10 mouse cellular contexts compared by ENCODE assay signal in genomic region chr6:113472061-113472460, GRCm38 (mm10). TPM values are rescaled to one million over a fixed set of nuclear protein-coding genes. Genes with fewer than 3 reads are reported as not detected.
DNase-seq lines count a peak whose midpoint lies in the region; ATAC-seq and TF ChIP-seq lines count a peak whose summit lies in the region.
"Had no signal": no experiment of that assay in that cellular context is flagged by ENCODE, and none has a peak within 500 bp of the region (broad histone marks: within the 10 kb centered on the region; RNA-seq: fewer than 3 reads in every experiment).

No protein-coding gene starts in this region.

- no peak overlapping the region for H3K4me3 ChIP-seq in hindbrain, embryonic 11.5 days (ENCODE audit: low read depth, low read length)
- no peak overlapping the region for H3K4me3 ChIP-seq in hindbrain, embryonic 12.5 days
- H3K4me3 ChIP-seq in lung, postnatal 0 days (ENCODE audit: low read depth, low read length): peak overlapping the region; percentile 38
- no peak overlapping the region for H3K4me3 ChIP-seq in embryonic facial prominence, embryonic 13.5 days
- peak overlapping the region; percentile 49 for H3K4me3 ChIP-seq in stomach, embryonic 16.5 days (replicated peaks; ENCODE audit: low read length)

- TF ChIP-seq EP300 in lung, postnatal 0 days (IDR thresholded peaks at IDR 0.05): no peak

- no peak for DNase-seq in hindbrain, embryonic 11.5 days (ENCODE audit: low spot score)
- DNase-seq in lung, postnatal 0 days (ENCODE audit: low spot score): peak; percentile 31
- DNase-seq in lung, postnatal 25 days (ENCODE audit: low spot score): no peak
- DNase-seq: kidney, adult 9 months had no signal

- ATAC-seq in hindbrain, embryonic 11.5 days (ENCODE audit: low FRiP score): no peak
- no peak for ATAC-seq in hindbrain, embryonic 12.5 days (ENCODE audit: low FRiP score)
- peak; percentile 19 for ATAC-seq in lung, postnatal 0 days
- ATAC-seq in embryonic facial prominence, embryonic 13.5 days (ENCODE audit: insufficient number of reproducible peaks, insufficient read depth, low FRiP score, low TSS enrichment, low read depth): no peak
- ATAC-seq in stomach, embryonic 16.5 days (ENCODE audit: insufficient read depth, low FRiP score): peak; percentile 52; the same call in 1 of the 2 replicates
- ATAC-seq in granulocyte monocyte progenitor cell, adult 5-6 weeks (replicated peaks; ENCODE audit: poor library complexity, severe bottlenecking): no peak
- ATAC-seq: forebrain, embryonic 16.5 days; midbrain, embryonic 16.5 days had no signal

- no peaks in the 10 kb centered on the region for H3K36me3 ChIP-seq in hindbrain, embryonic 11.5 days (ENCODE audit: control insufficient read depth, insufficient read depth, low read length)
- no peaks in the 10 kb centered on the region for H3K36me3 ChIP-seq in hindbrain, embryonic 12.5 days
- H3K36me3 ChIP-seq in lung, postnatal 0 days (ENCODE audit: insufficient read depth, low read length): no peaks in the 10 kb centered on the region
- H3K36me3 ChIP-seq in embryonic facial prominence, embryonic 13.5 days: no peaks in the 10 kb centered on the region
- H3K36me3 ChIP-seq in stomach, embryonic 16.5 days (ENCODE audit: control insufficient read depth, insufficient read depth, low read length): no peaks in the 10 kb centered on the region

- peaks cover 19% of the 10 kb centered on the region for H3K27me3 ChIP-seq in hindbrain, embryonic 11.5 days (ENCODE audit: control insufficient read depth, insufficient read depth, low read length)
- H3K27me3 ChIP-seq in hindbrain, embryonic 12.5 days: peaks cover 40% of the 10 kb centered on the region
- no peaks in the 10 kb centered on the region for H3K27me3 ChIP-seq in lung, postnatal 0 days (replicated peaks; ENCODE audit: insufficient read depth, low read length)
- peaks cover 51% of the 10 kb centered on the region for H3K27me3 ChIP-seq in embryonic facial prominence, embryonic 13.5 days
- no peaks in the 10 kb centered on the region for H3K27me3 ChIP-seq in stomach, embryonic 16.5 days (ENCODE audit: control insufficient read depth, insufficient read depth, low read length)

- no peak overlapping the region for H3K4me2 ChIP-seq in hindbrain, embryonic 11.5 days (replicated peaks; ENCODE audit: low read depth, low read length)
- H3K4me2 ChIP-seq in hindbrain, embryonic 12.5 days (replicated peaks): no peak overlapping the region
- peak overlapping the region; percentile 69 for H3K4me2 ChIP-seq in lung, postnatal 0 days (replicated peaks; ENCODE audit: low read depth, low read length)
- H3K4me2 ChIP-seq in embryonic facial prominence, embryonic 13.5 days: peak overlapping the region; percentile 53; the same call in 1 of the 2 replicates
- peak overlapping the region; percentile 74 for H3K4me2 ChIP-seq in stomach, embryonic 16.5 days (ENCODE audit: low read depth, low read length)

- no peak overlapping the region for H3K9ac ChIP-seq in hindbrain, embryonic 11.5 days (ENCODE audit: low read depth, low read length)
- H3K9ac ChIP-seq in hindbrain, embryonic 12.5 days: no peak overlapping the region
- no peak overlapping the region for H3K9ac ChIP-seq in lung, postnatal 0 days (replicated peaks; ENCODE audit: low read depth)
- peak overlapping the region; percentile 66; the same call in 1 of the 2 replicates for H3K9ac ChIP-seq in embryonic facial prominence, embryonic 13.5 days
- peak overlapping the region; percentile 83 for H3K9ac ChIP-seq in stomach, embryonic 16.5 days (ENCODE audit: low read length)

- WGBS in hindbrain, embryonic 11.5 days: 69% methylated on average over 10 of the region's 10 CpGs
- 68% methylated on average over 10 of the region's 10 CpGs for WGBS in hindbrain, embryonic 12.5 days
- WGBS in lung, postnatal 0 days: 51% methylated on average over 10 of the region's 10 CpGs
- 56% methylated on average over 10 of the region's 10 CpGs for WGBS in embryonic facial prominence, embryonic 13.5 days
- 64% methylated on average over 10 of the region's 10 CpGs for WGBS in stomach, embryonic 16.5 days

- H3K4me1 ChIP-seq in hindbrain, embryonic 11.5 days (replicated peaks; ENCODE audit: control insufficient read depth, insufficient read depth, low read length): no peaks in the 10 kb centered on the region
- peaks cover 15% of the 10 kb centered on the region for H3K4me1 ChIP-seq in hindbrain, embryonic 12.5 days
- H3K4me1 ChIP-seq in lung, postnatal 0 days (ENCODE audit: insufficient read depth, low read depth, low read length): peaks cover 8% of the 10 kb centered on the region; the same call in 1 of the 2 replicates
- peaks cover 25% of the 10 kb centered on the region for H3K4me1 ChIP-seq in embryonic facial prominence, embryonic 13.5 days
- H3K4me1 ChIP-seq in stomach, embryonic 16.5 days (ENCODE audit: control insufficient read depth, insufficient read depth, low read length): peaks cover 20% of the 10 kb centered on the region

- H3K9me3 ChIP-seq in hindbrain, embryonic 11.5 days (ENCODE audit: control insufficient read depth, low read length): no peaks in the 10 kb centered on the region
- H3K9me3 ChIP-seq in hindbrain, embryonic 12.5 days (replicated peaks): no peaks in the 10 kb centered on the region
- no peaks in the 10 kb centered on the region for H3K9me3 ChIP-seq in lung, postnatal 0 days (ENCODE audit: low read length)
- no peaks in the 10 kb centered on the region for H3K9me3 ChIP-seq in embryonic facial prominence, embryonic 13.5 days
- no peaks in the 10 kb centered on the region for H3K9me3 ChIP-seq in stomach, embryonic 16.5 days (replicated peaks; ENCODE audit: control insufficient read depth, low read length)

- H3K27ac ChIP-seq in hindbrain, embryonic 11.5 days (ENCODE audit: low read depth, low read length): peak overlapping the region; percentile 9; the same call in 1 of the 2 replicates
- no peak overlapping the region for H3K27ac ChIP-seq in hindbrain, embryonic 12.5 days
- H3K27ac ChIP-seq in lung, postnatal 0 days (ENCODE audit: low read length): peak overlapping the region; percentile 72; the same call in 1 of the 2 replicates
- H3K27ac ChIP-seq in embryonic facial prominence, embryonic 13.5 days: no peak overlapping the region
- H3K27ac ChIP-seq in stomach, embryonic 16.5 days (ENCODE audit: low read length): peak overlapping the region; percentile 93

- peak; percentile 37; the same call in 1 of the 2 replicates for TF ChIP-seq CTCF in lung, postnatal 0 days (IDR thresholded peaks at IDR 0.05)

RNA-seq across cellular contexts. Expression of gene Il17rc, which starts 0.8 kb away (rescaled TPM):
- polyA plus RNA-seq in hindbrain, embryonic 11.5 days (2014; fragmentation: Nextera tagmentation; extraction: Ambion mirVana): 2.7 and 3.2 TPM in 2 replicates
- 5.4 and 6.0 TPM in 2 replicates for polyA plus RNA-seq in hindbrain, embryonic 12.5 days (2016; fragmentation: Nextera tagmentation; extraction: Ambion mirVana)
- polyA plus RNA-seq in lung, postnatal 0 days (2015; fragmentation: Nextera tagmentation; extraction: Ambion mirVana): 30.1 and 31.1 TPM in 2 replicates
- 7.0 and 7.9 TPM in 2 replicates for polyA plus RNA-seq in embryonic facial prominence, embryonic 13.5 days (2015; fragmentation: Nextera tagmentation; extraction: Ambion mirVana)
- polyA plus RNA-seq in stomach, embryonic 16.5 days (2015; fragmentation: Nextera tagmentation; extraction: Ambion mirVana): 36.8 and 45.0 TPM in 2 replicates
- not detected in 2 replicates for total RNA-seq in granulocyte monocyte progenitor cell, adult 5-6 weeks (2014; fragmentation: Nextera tagmentation)
- not detected in 2 replicates for total RNA-seq in granulocyte monocyte progenitor cell, adult 5-6 weeks (2017)

RNA-seq across cellular contexts. Expression of gene Creld1, which starts 11.0 kb away (rescaled TPM):
- 29.6 and 32.6 TPM in 2 replicates for polyA plus RNA-seq in hindbrain, embryonic 11.5 days (2014; fragmentation: Nextera tagmentation; extraction: Ambion mirVana)
- polyA plus RNA-seq in hindbrain, embryonic 12.5 days (2016; fragmentation: Nextera tagmentation; extraction: Ambion mirVana): 47.5 and 54.3 TPM in 2 replicates
- 25.5 and 27.2 TPM in 2 replicates for polyA plus RNA-seq in lung, postnatal 0 days (2015; fragmentation: Nextera tagmentation; extraction: Ambion mirVana)
- 13.9 and 14.6 TPM in 2 replicates for polyA plus RNA-seq in embryonic facial prominence, embryonic 13.5 days (2015; fragmentation: Nextera tagmentation; extraction: Ambion mirVana)
- 22.9 and 23.9 TPM in 2 replicates for polyA plus RNA-seq in stomach, embryonic 16.5 days (2015; fragmentation: Nextera tagmentation; extraction: Ambion mirVana)
- 15.3 and 17.8 TPM in 2 replicates for total RNA-seq in granulocyte monocyte progenitor cell, adult 5-6 weeks (2014; fragmentation: Nextera tagmentation)
- 6.7 and 9.4 TPM in 2 replicates for total RNA-seq in granulocyte monocyte progenitor cell, adult 5-6 weeks (2017)

RNA-seq across cellular contexts. Expression of gene Il17re, which starts 13.8 kb away (rescaled TPM):
- polyA plus RNA-seq in hindbrain, embryonic 11.5 days (2014; fragmentation: Nextera tagmentation; extraction: Ambion mirVana): 0.77 and 0.88 TPM in 2 replicates
- 0.74 and 1.1 TPM in 2 replicates for polyA plus RNA-seq in hindbrain, embryonic 12.5 days (2016; fragmentation: Nextera tagmentation; extraction: Ambion mirVana)
- 16.2 and 19.4 TPM in 2 replicates for polyA plus RNA-seq in lung, postnatal 0 days (2015; fragmentation: Nextera tagmentation; extraction: Ambion mirVana)
- 9.1 and 9.2 TPM in 2 replicates for polyA plus RNA-seq in embryonic facial prominence, embryonic 13.5 days (2015; fragmentation: Nextera tagmentation; extraction: Ambion mirVana)
- polyA plus RNA-seq in stomach, embryonic 16.5 days (2015; fragmentation: Nextera tagmentation; extraction: Ambion mirVana): 21.1 and 28.9 TPM in 2 replicates
- total RNA-seq in granulocyte monocyte progenitor cell, adult 5-6 weeks (2014; fragmentation: Nextera tagmentation): not detected in 2 replicates
- 0.31 and 0.43 TPM in 2 replicates for total RNA-seq in granulocyte monocyte progenitor cell, adult 5-6 weeks (2017)
- polyA plus RNA-seq: forebrain, embryonic 16.5 days had no signal

RNA-seq across cellular contexts. Expression of gene Prrt3, which starts 29.7 kb away (rescaled TPM):
- polyA plus RNA-seq in hindbrain, embryonic 11.5 days (2014; fragmentation: Nextera tagmentation; extraction: Ambion mirVana): 0.73 and 0.77 TPM in 2 replicates
- polyA plus RNA-seq in hindbrain, embryonic 12.5 days (2016; fragmentation: Nextera tagmentation; extraction: Ambion mirVana): 2.8 and 3.7 TPM in 2 replicates
- polyA plus RNA-seq in lung, postnatal 0 days (2015; fragmentation: Nextera tagmentation; extraction: Ambion mirVana): 0.20 and 0.30 TPM in 2 replicates
- 2.3 and 2.6 TPM in 2 replicates for polyA plus RNA-seq in embryonic facial prominence, embryonic 13.5 days (2015; fragmentation: Nextera tagmentation; extraction: Ambion mirVana)
- 0.19 and 0.52 TPM in 2 replicates for polyA plus RNA-seq in stomach, embryonic 16.5 days (2015; fragmentation: Nextera tagmentation; extraction: Ambion mirVana)
- not detected in 2 replicates for total RNA-seq in granulocyte monocyte progenitor cell, adult 5-6 weeks (2014; fragmentation: Nextera tagmentation)
- total RNA-seq in granulocyte monocyte progenitor cell, adult 5-6 weeks (2017): not detected in 2 replicates

RNA-seq across cellular contexts. Expression of gene Jagn1, which starts 29.7 kb away (rescaled TPM):
- polyA plus RNA-seq in hindbrain, embryonic 11.5 days (2014; fragmentation: Nextera tagmentation; extraction: Ambion mirVana): 75.1 and 79.7 TPM in 2 replicates
- 69.2 and 71.3 TPM in 2 replicates for polyA plus RNA-seq in hindbrain, embryonic 12.5 days (2016; fragmentation: Nextera tagmentation; extraction: Ambion mirVana)
- 57.8 and 60.1 TPM in 2 replicates for polyA plus RNA-seq in lung, postnatal 0 days (2015; fragmentation: Nextera tagmentation; extraction: Ambion mirVana)
- 82.7 and 93.2 TPM in 2 replicates for polyA plus RNA-seq in embryonic facial prominence, embryonic 13.5 days (2015; fragmentation: Nextera tagmentation; extraction: Ambion mirVana)
- 86.0 and 88.5 TPM in 2 replicates for polyA plus RNA-seq in stomach, embryonic 16.5 days (2015; fragmentation: Nextera tagmentation; extraction: Ambion mirVana)
- total RNA-seq in granulocyte monocyte progenitor cell, adult 5-6 weeks (2014; fragmentation: Nextera tagmentation): 53.5 and 73.6 TPM in 2 replicates
- 23.2 and 28.3 TPM in 2 replicates for total RNA-seq in granulocyte monocyte progenitor cell, adult 5-6 weeks (2017)

Comparison
In these comparisons a context has a peak if more than half of its experiments do, and no peak if none do; other contexts are left out.
1. H3K27ac ChIP-seq: peak in hindbrain, embryonic 11.5 days (single experiment), lung, postnatal 0 days (single experiment) and stomach, embryonic 16.5 days (single experiment); none in hindbrain, embryonic 12.5 days (single experiment) and embryonic facial prominence, embryonic 13.5 days (single experiment).
2. ATAC-seq: peak in lung, postnatal 0 days (single experiment) and stomach, embryonic 16.5 days (single experiment); none in hindbrain, embryonic 11.5 days (single experiment), hindbrain, embryonic 12.5 days (single experiment), embryonic facial prominence, embryonic 13.5 days (single experiment) and granulocyte monocyte progenitor cell, adult 5-6 weeks (single experiment).
3. H3K4me2 ChIP-seq: peak in lung, postnatal 0 days (single experiment), embryonic facial prominence, embryonic 13.5 days (single experiment) and stomach, embryonic 16.5 days (single experiment); none in hindbrain, embryonic 11.5 days (single experiment) and hindbrain, embryonic 12.5 days (single experiment).
4. H3K4me3 ChIP-seq: peak in lung, postnatal 0 days (single experiment) and stomach, embryonic 16.5 days (single experiment); none in hindbrain, embryonic 11.5 days (single experiment), hindbrain, embryonic 12.5 days (single experiment) and embryonic facial prominence, embryonic 13.5 days (single experiment).
5. H3K9ac ChIP-seq: peak in embryonic facial prominence, embryonic 13.5 days (single experiment) and stomach, embryonic 16.5 days (single experiment); none in hindbrain, embryonic 11.5 days (single experiment), hindbrain, embryonic 12.5 days (single experiment) and lung, postnatal 0 days (single experiment).